Mouse (Mus musculus) liver, embryonic 14.5 days (tissue): ENCODE data around the gene Adamts7.

Experiments used
- CTCF ChIP-seq: IDR thresholded peaks from 2 replicates; pipeline ENCODE4 v1.5.1; 2016; ENCODE audit warnings: antibody characterized with exemption, low read depth, control low read depth
- EP300 ChIP-seq: IDR thresholded peaks from 2 replicates; pipeline ENCODE4 v1.6.1; 2016; ENCODE audit warnings: antibody characterized with exemption, low read depth

- TF ChIP-seq CTCF = no peak
- no peak for TF ChIP-seq EP300
Measured at GRCm38 (mm10) chr9:90241041-90241440, 78.2 kb downstream of the Adamts7 start.
